14 mouse cellular contexts compared by ENCODE assay signal in the genomic region with DNA sequence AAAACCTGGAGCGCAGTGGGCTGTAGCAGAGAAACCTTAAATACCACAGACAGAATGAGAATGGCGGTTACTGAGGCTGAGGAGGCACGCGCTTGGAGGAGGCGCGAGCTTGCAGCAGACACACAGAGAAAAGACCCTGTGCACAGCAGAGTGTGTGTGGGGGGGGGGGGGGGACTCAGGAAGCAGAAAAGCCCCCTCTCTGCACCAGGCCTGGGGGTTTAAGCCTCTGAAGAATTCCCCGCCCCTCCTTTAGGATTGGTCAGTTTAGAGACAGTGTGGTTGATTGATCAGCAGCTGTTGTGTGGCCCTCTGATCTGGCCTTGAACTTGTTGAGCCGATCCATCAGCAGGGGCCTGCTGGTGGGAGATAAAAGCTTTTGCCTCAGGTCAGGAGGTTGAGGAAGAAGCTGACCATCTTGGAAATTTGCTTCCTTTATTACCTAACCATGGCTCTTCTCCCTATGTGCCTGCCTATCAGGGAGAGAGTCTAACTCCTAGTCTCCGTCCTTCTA.
DNase-seq lines count a peak whose midpoint lies in the region; ATAC-seq and TF ChIP-seq lines count a peak whose summit lies in the region.
"Had no signal": no experiment of that assay in that cellular context is flagged by ENCODE, and none has a peak within 500 bp of the region (broad histone marks: within the 10 kb centered on the region; RNA-seq: fewer than 3 reads in every experiment).

No protein-coding gene starts in this region.

- DNase-seq in frontal cortex, postnatal 14 days (ENCODE audit: low spot score in 2 of 2), result no peak
- DNase-seq in left cerebral cortex, adult 18-20 months (ENCODE audit: low spot score in 2 of 2), result no peak
- no peak for DNase-seq in cerebellum, adult 18-20 months
- DNase-seq: cerebellum, adult 2 months; heart, adult 18-20 months had no signal

- peak overlapping the region; percentile 10; the same call in 1 of the 2 replicates for H3K4me2 ChIP-seq in forebrain, embryonic 12.5 days
- H3K4me2 ChIP-seq in midbrain, embryonic 13.5 days (replicated peaks), result no peak overlapping the region
- H3K4me2 ChIP-seq: embryonic facial prominence, embryonic 15.5 days; limb, embryonic 13.5 days had no signal

- H3K27ac ChIP-seq in ES-Bruce4 (ENCODE audit: insufficient read depth, low read length), result peak overlapping the region; percentile 95
- H3K27ac ChIP-seq in forebrain, embryonic 12.5 days, result no peak overlapping the region
- no peak overlapping the region for H3K27ac ChIP-seq in midbrain, embryonic 13.5 days
- H3K27ac ChIP-seq: embryonic facial prominence, embryonic 15.5 days; limb, embryonic 13.5 days; macrophage had no signal

- peak overlapping the region; percentile 28 for H3K9ac ChIP-seq in ES-Bruce4 (ENCODE audit: low read depth, poor library complexity, severe bottlenecking)
- H3K9ac ChIP-seq in forebrain, embryonic 12.5 days, result no peak overlapping the region
- no peak overlapping the region for H3K9ac ChIP-seq in midbrain, embryonic 13.5 days (replicated peaks)
- H3K9ac ChIP-seq: embryonic facial prominence, embryonic 15.5 days; limb, embryonic 13.5 days had no signal

- H3K9me3 ChIP-seq in E14TG2a.4 (ENCODE audit: low read length), result no peaks in the 10 kb centered on the region
- H3K9me3 ChIP-seq in ES-Bruce4 (replicated peaks; ENCODE audit: control insufficient read depth, insufficient read depth, low read length, poor library complexity, severe bottlenecking), result no peaks in the 10 kb centered on the region
- no peaks in the 10 kb centered on the region for H3K9me3 ChIP-seq in forebrain, embryonic 12.5 days
- no peaks in the 10 kb centered on the region for H3K9me3 ChIP-seq in midbrain, embryonic 13.5 days
- H3K9me3 ChIP-seq: embryonic facial prominence, embryonic 15.5 days; limb, embryonic 13.5 days had no signal

- peak; percentile 60; the same call in 1 of the 2 replicates for TF ChIP-seq EP300 in ES-Bruce4 (IDR thresholded peaks at IDR 0.05; ENCODE audit: insufficient read depth, low read depth, low read length)

- H3K4me3 ChIP-seq in E14TG2a.4 (replicated peaks; ENCODE audit: low read length) (peak overlapping the region; percentile 79), ES-Bruce4 (ENCODE audit: low read depth, low read length) (peak overlapping the region; percentile 38)
- H3K4me3 ChIP-seq in forebrain, embryonic 12.5 days (replicated peaks), result no peak overlapping the region
- no peak overlapping the region for H3K4me3 ChIP-seq in midbrain, embryonic 13.5 days (replicated peaks)
- H3K4me3 ChIP-seq: embryonic facial prominence, embryonic 15.5 days; limb, embryonic 13.5 days had no signal

- H3K27me3 ChIP-seq in E14TG2a.4 (ENCODE audit: insufficient read depth, low read length), result no peaks in the 10 kb centered on the region
- no peaks in the 10 kb centered on the region for H3K27me3 ChIP-seq in ES-Bruce4 (ENCODE audit: control insufficient read depth, insufficient read depth, low read length, poor library complexity, severe bottlenecking)
- H3K27me3 ChIP-seq in forebrain, embryonic 12.5 days, result peaks cover 71% of the 10 kb centered on the region
- peaks cover 58% of the 10 kb centered on the region for H3K27me3 ChIP-seq in midbrain, embryonic 13.5 days
- H3K27me3 ChIP-seq: CH12.LX; embryonic facial prominence, embryonic 15.5 days; limb, embryonic 13.5 days had no signal

- no peak for TF ChIP-seq POLR2A in ES-Bruce4 (IDR thresholded peaks at IDR 0.05; ENCODE audit: insufficient read depth, low read length)

- peaks cover 31% of the 10 kb centered on the region for H3K36me3 ChIP-seq in E14TG2a.4 (ENCODE audit: insufficient read depth, low read length)
- no peaks in the 10 kb centered on the region for H3K36me3 ChIP-seq in ES-Bruce4 (ENCODE audit: control insufficient read depth, insufficient read depth, low read length, poor library complexity, severe bottlenecking)
- no peaks in the 10 kb centered on the region for H3K36me3 ChIP-seq in forebrain, embryonic 12.5 days (replicated peaks)
- H3K36me3 ChIP-seq in midbrain, embryonic 13.5 days, result no peaks in the 10 kb centered on the region
- H3K36me3 ChIP-seq: embryonic facial prominence, embryonic 15.5 days; limb, embryonic 13.5 days had no signal

- ATAC-seq in forebrain, embryonic 12.5 days (ENCODE audit: low FRiP score), result peak; percentile 49
- peak; percentile 48 for ATAC-seq in midbrain, embryonic 13.5 days
- ATAC-seq in megakaryocyte-erythroid progenitor cell, adult 5-6 weeks (replicated peaks; ENCODE audit: low FRiP score, low TSS enrichment, poor library complexity, severe bottlenecking), result no peak

- WGBS in forebrain, embryonic 12.5 days, result 19% methylated on average over 9 of the region's 9 CpGs
- WGBS in midbrain, embryonic 13.5 days, result 12% methylated on average over 9 of the region's 9 CpGs

- H3K4me1 ChIP-seq in E14TG2a.4 (replicated peaks; ENCODE audit: low read depth, low read length), result peaks cover 95% of the 10 kb centered on the region
- H3K4me1 ChIP-seq in ES-Bruce4 (ENCODE audit: control insufficient read depth, insufficient read depth, low read length), result peaks cover 19% of the 10 kb centered on the region
- peaks cover 23% of the 10 kb centered on the region for H3K4me1 ChIP-seq in forebrain, embryonic 12.5 days
- peaks cover 24% of the 10 kb centered on the region for H3K4me1 ChIP-seq in midbrain, embryonic 13.5 days (replicated peaks)

- TF ChIP-seq CTCF in E14TG2a.4 (conservative IDR thresholded peaks at IDR 0.05; ENCODE audit: low read length) (no peak), ES-Bruce4 (IDR thresholded peaks at IDR 0.05; ENCODE audit: low read depth, low read length) (no peak)

Comparison
In these comparisons a context has a peak if more than half of its experiments do, and no peak if none do; other contexts are left out.
1. H3K4me3 ChIP-seq: peak in E14TG2a.4 (single experiment) and ES-Bruce4 (single experiment); none in forebrain, embryonic 12.5 days (single experiment) and midbrain, embryonic 13.5 days (single experiment).